Mouse (Mus musculus) spleen, adult 2 months (tissue): ENCODE measurements around the gene Daam2. TPM values are rescaled to one million over a fixed set of nuclear protein-coding genes. Genes with fewer than 3 reads are reported as not detected.

Experiments used
- DNase-seq, 2 experiments: peaks; one replicate each; pipeline versions ENCODE4 v3.0.0 to v3.0.0-alpha.2; 2012 to 2021; ENCODE audit warnings: low spot score in 2 of 2, low read depth in 1 of 2
- H3K27ac ChIP-seq: fragments of 200-500 bp; 2 replicates; pipeline ENCODE4 v1.5.1; 2012; ENCODE audit warnings: low read length, inconsistent platforms; ENCODE audit not compliant: insufficient read depth
- H3K27me3 ChIP-seq: fragments of 200-500 bp; 2 replicates; pipeline ENCODE4 v1.6.1; 2012; ENCODE audit warnings: mild to moderate bottlenecking, moderate library complexity, low read length, inconsistent platforms; ENCODE audit not compliant: control insufficient read depth, insufficient read depth
- H3K36me3 ChIP-seq: fragments of 200-500 bp; 2 replicates; pipeline ENCODE4 v1.6.1; 2012; ENCODE audit warnings: mild to moderate bottlenecking, low read length, inconsistent platforms; ENCODE audit not compliant: control insufficient read depth, insufficient read depth
- H3K4me1 ChIP-seq: fragments of 200-500 bp; 2 replicates; pipeline ENCODE4 v1.6.1; 2011; ENCODE audit warnings: inconsistent platforms; ENCODE audit not compliant: control insufficient read depth, insufficient read depth, insufficient read length
- H3K4me3 ChIP-seq: fragments of 200-500 bp; 2 replicates; pipeline ENCODE4 v1.5.1; 2011; ENCODE audit warnings: mild to moderate bottlenecking, inconsistent platforms; ENCODE audit not compliant: insufficient read depth, insufficient read length; ENCODE audit errors: extremely low read depth
- CTCF ChIP-seq: fragments of 200-500 bp; IDR thresholded peaks from 2 replicates; pipeline ENCODE4 v1.5.1; 2011; ENCODE audit warnings: mild to moderate bottlenecking, inconsistent platforms; ENCODE audit not compliant: insufficient read depth, insufficient read length, insufficient replicate concordance; ENCODE audit errors: extremely low read depth
- POLR2A ChIP-seq: fragments of 200-500 bp; IDR thresholded peaks from 2 replicates; pipeline ENCODE4 v1.6.1; 2011; ENCODE audit warnings: low read depth, low read length, inconsistent platforms
- WGBS: fragments of 180-500 bp; shearing (Covaris S2); methylation state at CpG from one replicate; pipeline ENCODE4 v1.1.7; 2018; 5-methylcytosine and 5-hydroxymethylcytosine counted together
- polyA plus RNA-seq: library from polyadenylated mRNA; depleted of rRNA; stranded (reverse); fragments of >200 nt; gene quantifications from 2 replicates; pipeline ENCODE4 v1.2.3, GENCODE M21; 2012; rRNA removed

Gene Daam2
- polyA plus RNA-seq, 1 experiment, result 3.1 TPM

DNA sequence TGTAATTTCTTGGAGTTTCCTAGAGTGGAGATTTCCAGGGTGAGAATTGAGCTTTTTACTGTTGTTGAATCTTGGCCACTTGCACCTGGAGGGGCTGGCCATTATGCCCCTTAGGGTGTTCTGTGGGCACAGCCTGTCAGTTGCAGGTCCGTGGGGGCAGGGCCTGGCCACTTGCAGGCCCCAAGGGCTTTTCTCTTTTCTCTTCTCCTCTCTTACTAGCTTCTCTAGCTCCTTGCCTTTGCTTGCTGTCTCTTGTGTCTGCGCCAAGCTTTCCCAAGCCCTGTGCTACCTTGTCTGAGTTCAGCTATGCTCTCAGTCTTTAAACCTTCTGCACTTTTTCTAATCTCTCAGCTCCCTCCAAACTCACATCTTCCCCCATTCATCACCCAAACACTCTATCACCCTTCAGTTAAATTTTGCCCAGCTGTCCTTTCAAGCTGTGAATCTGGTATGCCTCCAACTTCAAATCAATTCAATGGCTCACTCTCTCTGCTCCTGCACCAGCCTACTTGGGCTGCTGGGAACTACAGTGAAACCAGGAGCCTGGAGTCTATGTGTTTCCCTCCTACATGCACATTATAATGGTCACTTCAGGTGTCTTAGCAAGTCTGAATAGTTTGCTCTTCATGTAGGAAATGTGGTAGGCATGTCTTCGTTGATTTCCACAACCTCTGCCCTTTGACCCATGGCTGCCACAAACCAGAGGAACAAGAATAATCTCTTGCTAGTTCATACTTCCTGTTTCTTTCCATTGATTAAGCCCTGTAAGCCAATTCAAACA, 141.7 kb downstream of the Daam2 start:
- WGBS, result 53% methylated on average over 3 of the region's 3 CpGs
- TF ChIP-seq CTCF (no peak), POLR2A (no peak)
- no peak for DNase-seq
- Histone ChIP-seq H3K4me3 (no peak overlapping the region), H3K27me3 (no peaks in the 10 kb centered on the region), H3K36me3 (no peaks in the 10 kb centered on the region), H3K27ac (no peak overlapping the region), H3K4me1 (no peaks in the 10 kb centered on the region)

DNA sequence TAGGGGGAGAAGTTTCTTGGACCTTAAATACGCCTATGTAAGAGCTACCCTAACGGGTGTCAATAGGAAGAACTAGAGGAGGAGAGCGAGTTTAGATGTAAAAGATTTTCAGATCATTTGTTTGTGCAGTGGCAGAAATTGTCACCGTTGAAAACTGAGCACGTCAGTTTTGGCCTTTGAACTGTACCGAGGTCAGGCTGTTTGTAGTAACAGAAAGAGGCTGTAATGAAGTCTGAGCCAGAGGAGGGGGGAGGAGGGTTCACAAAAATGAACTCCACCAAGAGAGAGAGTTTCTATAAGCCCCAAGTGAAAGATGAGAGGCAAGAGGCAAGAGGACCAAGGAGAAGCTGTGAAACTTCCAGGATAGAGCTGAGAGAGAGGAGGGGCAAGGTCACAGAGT, 144.3 kb downstream of the Daam2 start:
- Histone ChIP-seq H3K36me3 (no peaks in the 10 kb centered on the region), H3K27me3 (no peaks in the 10 kb centered on the region), H3K4me1 (no peaks in the 10 kb centered on the region), H3K4me3 (no peak overlapping the region), H3K27ac (no peak overlapping the region)
- WGBS, result 84% methylated on average over 6 of the region's 6 CpGs
- DNase-seq, result no peak
- TF ChIP-seq POLR2A (no peak), CTCF (no peak)

DNA sequence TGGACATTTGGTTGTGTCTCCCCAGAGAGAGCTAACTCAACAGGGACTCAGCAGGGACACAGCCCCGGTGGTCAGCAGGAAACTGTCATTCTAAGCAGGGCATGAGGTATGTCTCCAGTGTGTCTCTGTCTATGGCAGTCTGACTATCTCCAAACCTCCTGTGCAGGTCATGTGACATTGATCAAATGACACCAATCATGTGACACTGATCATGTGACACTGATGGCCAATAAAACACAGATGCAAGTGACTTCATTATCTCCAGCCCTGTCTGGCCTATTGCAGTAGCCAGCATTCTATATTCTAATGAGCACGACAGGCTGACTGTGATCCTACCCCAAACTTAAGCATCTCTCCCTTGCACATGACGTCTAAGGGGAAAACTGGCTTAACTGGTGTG, 147.9 kb downstream of the Daam2 start:
- no peaks in the 10 kb centered on the region for H3K27me3 ChIP-seq
- WGBS, result 85% methylated on average over 3 of the region's 3 CpGs
- H3K36me3 ChIP-seq, result no peaks in the 10 kb centered on the region
- no peak overlapping the region for H3K4me3 ChIP-seq
- no peak for TF ChIP-seq POLR2A
- no peak for TF ChIP-seq CTCF
- no peak for DNase-seq
- no peak overlapping the region for H3K27ac ChIP-seq
- peaks cover 2% of the 10 kb centered on the region; the same call in 1 of the 2 replicates for H3K4me1 ChIP-seq

DNA sequence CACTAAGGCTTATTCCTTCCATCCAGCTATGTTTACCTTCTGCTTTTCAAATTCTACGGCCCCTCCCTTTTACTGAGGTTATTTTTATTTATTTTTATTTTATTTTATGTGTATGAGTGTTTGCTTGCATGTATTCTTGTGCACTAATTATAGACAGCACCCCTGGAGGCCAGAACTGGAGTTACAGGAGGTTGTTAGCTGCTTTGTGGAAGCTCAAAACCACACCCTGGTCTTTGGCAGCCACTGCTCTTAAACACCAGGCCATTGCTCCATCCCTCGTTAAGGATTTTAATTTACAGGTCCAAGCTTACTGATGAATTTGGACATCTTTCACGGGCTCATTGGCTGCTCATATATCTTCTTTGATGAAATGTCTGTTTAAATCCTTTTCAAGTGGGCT, 150.6 kb downstream of the Daam2 start:
- DNase-seq, result no peak
- Histone ChIP-seq H3K27me3 (no peaks in the 10 kb centered on the region), H3K27ac (no peak overlapping the region), H3K4me3 (no peak overlapping the region), H3K36me3 (no peaks in the 10 kb centered on the region), H3K4me1 (peaks cover 2% of the 10 kb centered on the region; the same call in 1 of the 2 replicates)
- no peak for TF ChIP-seq POLR2A
- no peak for TF ChIP-seq CTCF
- 83% methylated on average over 3 of the region's 3 CpGs for WGBS

DNA sequence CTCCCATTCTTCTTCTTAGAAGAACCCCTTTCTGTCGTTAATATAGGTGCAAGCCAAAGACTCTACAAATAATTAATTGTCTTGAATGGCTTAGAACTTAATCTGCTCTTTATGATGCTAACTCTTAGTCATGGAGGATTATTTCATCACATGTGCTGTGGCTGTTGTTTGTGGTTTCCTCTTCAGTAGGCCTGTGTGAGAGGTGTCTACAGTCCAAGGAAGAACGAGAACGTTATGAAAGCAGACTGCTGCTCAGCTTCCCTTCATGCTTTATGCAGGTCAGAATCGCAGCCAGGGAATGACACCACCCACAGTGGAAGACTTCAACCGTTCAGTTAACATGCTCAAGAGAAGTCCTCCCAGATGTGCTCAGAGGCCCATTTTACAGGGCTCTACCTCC, 151.2 kb downstream of the Daam2 start:
- Histone ChIP-seq H3K36me3 (no peaks in the 10 kb centered on the region), H3K27me3 (no peaks in the 10 kb centered on the region), H3K27ac (no peak overlapping the region), H3K4me1 (peaks cover 2% of the 10 kb centered on the region; the same call in 1 of the 2 replicates), H3K4me3 (no peak overlapping the region)
- DNase-seq, result no peak
- no peak for TF ChIP-seq POLR2A
- no peak for TF ChIP-seq CTCF
- WGBS, result 39% methylated on average over 5 of the region's 5 CpGs

Other genes with a start within 250 kb of the Daam2 start
- 21.9 and 23.0 TPM in 2 replicates for gene Mocs1, start 136.0 kb downstream of the Daam2 start, polyA plus RNA-seq
- gene Kif6, start 50.8 kb upstream of the Daam2 start, polyA plus RNA-seq, result 0.04 TPM in 1 of 2 replicates, not detected in the other